Mouse (Mus musculus) spleen, adult 2 months (tissue): ENCODE data around the gene Vav2. TPM values are rescaled to one million over a fixed set of nuclear protein-coding genes. Genes with fewer than 3 reads are reported as not detected.

Experiments
- DNase-seq, 2 experiments: peaks; one replicate each; pipeline versions ENCODE4 v3.0.0 to v3.0.0-alpha.2; 2012 to 2021; ENCODE audit warnings: low spot score in 2 of 2, low read depth in 1 of 2
- H3K27ac ChIP-seq: fragments of 200-500 bp; 2 replicates; pipeline ENCODE4 v1.5.1; 2012; ENCODE audit warnings: low read length, inconsistent platforms; ENCODE audit not compliant: insufficient read depth
- H3K27me3 ChIP-seq: fragments of 200-500 bp; 2 replicates; pipeline ENCODE4 v1.6.1; 2012; ENCODE audit warnings: mild to moderate bottlenecking, moderate library complexity, low read length, inconsistent platforms; ENCODE audit not compliant: control insufficient read depth, insufficient read depth
- H3K36me3 ChIP-seq: fragments of 200-500 bp; 2 replicates; pipeline ENCODE4 v1.6.1; 2012; ENCODE audit warnings: mild to moderate bottlenecking, low read length, inconsistent platforms; ENCODE audit not compliant: control insufficient read depth, insufficient read depth
- H3K4me1 ChIP-seq: fragments of 200-500 bp; 2 replicates; pipeline ENCODE4 v1.6.1; 2011; ENCODE audit warnings: inconsistent platforms; ENCODE audit not compliant: control insufficient read depth, insufficient read depth, insufficient read length
- H3K4me3 ChIP-seq: fragments of 200-500 bp; 2 replicates; pipeline ENCODE4 v1.5.1; 2011; ENCODE audit warnings: mild to moderate bottlenecking, inconsistent platforms; ENCODE audit not compliant: insufficient read depth, insufficient read length; ENCODE audit errors: extremely low read depth
- CTCF ChIP-seq: fragments of 200-500 bp; IDR thresholded peaks from 2 replicates; pipeline ENCODE4 v1.5.1; 2011; ENCODE audit warnings: mild to moderate bottlenecking, inconsistent platforms; ENCODE audit not compliant: insufficient read depth, insufficient read length, insufficient replicate concordance; ENCODE audit errors: extremely low read depth
- POLR2A ChIP-seq: fragments of 200-500 bp; IDR thresholded peaks from 2 replicates; pipeline ENCODE4 v1.6.1; 2011; ENCODE audit warnings: low read depth, low read length, inconsistent platforms
- WGBS: fragments of 180-500 bp; shearing (Covaris S2); methylation state at CpG from one replicate; pipeline ENCODE4 v1.1.7; 2018; 5-methylcytosine and 5-hydroxymethylcytosine counted together
- polyA plus RNA-seq: library from polyadenylated mRNA; depleted of rRNA; stranded (reverse); fragments of >200 nt; gene quantifications from 2 replicates; pipeline ENCODE4 v1.2.3, GENCODE M21; 2012

Gene Vav2
- polyA plus RNA-seq, 1 experiment: 53.8 TPM

DNA sequence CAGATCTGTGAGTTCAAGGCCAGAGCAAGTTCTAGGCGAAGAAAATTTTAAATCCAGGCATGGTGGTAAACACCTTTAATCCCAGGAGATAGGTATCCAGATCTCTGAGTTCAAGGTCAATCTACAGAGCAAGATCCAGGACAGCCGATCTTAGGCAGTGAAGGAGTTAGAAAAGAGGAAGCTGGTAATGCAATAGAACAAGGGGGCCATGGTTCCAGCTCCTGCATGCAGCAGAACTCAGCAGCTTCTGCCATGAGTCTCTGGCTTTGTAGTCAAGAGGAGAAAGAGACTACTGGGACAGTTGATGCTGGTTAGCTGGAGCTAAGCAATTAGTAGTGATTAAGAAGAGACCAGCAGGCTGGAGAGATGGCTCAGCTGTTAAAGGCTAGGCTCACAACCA lies 25.3 kb downstream of the Vav2 start:
- no peak for DNase-seq
- Histone ChIP-seq H3K27me3 (no peaks in the 10 kb centered on the region), H3K27ac (no peak overlapping the region), H3K4me3 (no peak overlapping the region), H3K4me1 (peaks cover 35% of the 10 kb centered on the region; the same call in 1 of the 2 replicates), H3K36me3 (no peaks in the 10 kb centered on the region)
- WGBS: 53% methylated on average over 2 of the region's 2 CpGs
- TF ChIP-seq CTCF (no peak), POLR2A (no peak)

GRCm38 (mm10) chr2:27400083-27400482 lies 26.8 kb downstream of the Vav2 start:
- DNase-seq: no peak
- H3K4me3 ChIP-seq: no peak overlapping the region
- H3K27ac ChIP-seq: no peak overlapping the region
- WGBS: 80% methylated on average over 2 of the region's 2 CpGs
- TF ChIP-seq POLR2A (no peak), CTCF (no peak)
- peaks cover 27% of the 10 kb centered on the region; the same call in 1 of the 2 replicates for H3K4me1 ChIP-seq
- H3K36me3 ChIP-seq: no peaks in the 10 kb centered on the region
- H3K27me3 ChIP-seq: no peaks in the 10 kb centered on the region

GRCm38 (mm10) chr2:27396656-27397440 lies 30.0 kb downstream of the Vav2 start:
- Histone ChIP-seq H3K36me3 (no peaks in the 10 kb centered on the region), H3K27ac (no peak overlapping the region), H3K4me3 (no peak overlapping the region), H3K27me3 (no peaks in the 10 kb centered on the region), H3K4me1 (peaks cover 11% of the 10 kb centered on the region; the same call in 1 of the 2 replicates)
- DNase-seq: no peak
- WGBS: 94% methylated on average over 17 of the region's 17 CpGs
- no peak for TF ChIP-seq POLR2A
- no peak for TF ChIP-seq CTCF

DNA sequence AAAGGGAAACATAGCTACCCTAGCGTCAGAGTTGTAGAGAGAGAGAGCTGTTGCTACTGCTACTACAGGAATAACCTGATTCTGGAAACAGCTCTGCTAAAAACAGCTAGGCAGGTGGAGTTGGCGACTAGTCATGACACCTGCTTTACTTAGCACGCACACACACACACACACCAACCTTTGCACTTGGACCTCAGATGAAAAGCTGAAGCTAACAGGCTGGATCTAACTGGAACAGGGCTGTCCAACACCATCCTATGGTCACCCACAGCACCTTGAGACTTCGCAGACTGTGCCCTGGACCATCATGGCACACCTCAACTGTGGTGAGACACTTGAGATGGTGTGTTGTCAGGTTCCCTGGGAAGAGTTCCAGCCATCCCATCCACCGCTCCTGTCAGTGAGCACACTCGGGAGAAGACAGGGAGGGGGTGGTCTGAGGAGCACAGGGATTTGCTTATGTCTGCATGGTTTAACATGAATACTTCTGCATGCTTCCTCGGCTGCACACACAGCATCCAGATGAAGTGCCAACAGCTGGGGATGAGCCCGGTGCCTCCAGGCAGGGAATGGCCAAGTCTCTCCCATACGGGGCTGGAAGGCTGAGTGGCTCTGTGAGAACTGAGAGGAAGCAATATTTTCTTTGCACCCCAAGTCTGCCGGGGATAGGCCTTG lies 32.5 kb downstream of the Vav2 start:
- Histone ChIP-seq H3K36me3 (no peaks in the 10 kb centered on the region), H3K4me3 (no peak overlapping the region), H3K27me3 (no peaks in the 10 kb centered on the region), H3K27ac (no peak overlapping the region), H3K4me1 (peaks cover 5% of the 10 kb centered on the region; the same call in 1 of the 2 replicates)
- no peak for DNase-seq
- WGBS: 90% methylated on average over 10 of the region's 10 CpGs
- no peak for TF ChIP-seq POLR2A
- TF ChIP-seq CTCF: no peak

- 90% methylated on average over 5 of the region's 5 CpGs for WGBS
- DNase-seq: no peak
- TF ChIP-seq CTCF (no peak), POLR2A (no peak)
- Histone ChIP-seq H3K27ac (no peak overlapping the region), H3K27me3 (no peaks in the 10 kb centered on the region), H3K4me3 (no peak overlapping the region), H3K36me3 (no peaks in the 10 kb centered on the region), H3K4me1 (peaks cover 5% of the 10 kb centered on the region; the same call in 1 of the 2 replicates)
These were observed 34.6 kb downstream of the Vav2 start for GRCm38 (mm10) chr2:27392278-27392677.

DNA sequence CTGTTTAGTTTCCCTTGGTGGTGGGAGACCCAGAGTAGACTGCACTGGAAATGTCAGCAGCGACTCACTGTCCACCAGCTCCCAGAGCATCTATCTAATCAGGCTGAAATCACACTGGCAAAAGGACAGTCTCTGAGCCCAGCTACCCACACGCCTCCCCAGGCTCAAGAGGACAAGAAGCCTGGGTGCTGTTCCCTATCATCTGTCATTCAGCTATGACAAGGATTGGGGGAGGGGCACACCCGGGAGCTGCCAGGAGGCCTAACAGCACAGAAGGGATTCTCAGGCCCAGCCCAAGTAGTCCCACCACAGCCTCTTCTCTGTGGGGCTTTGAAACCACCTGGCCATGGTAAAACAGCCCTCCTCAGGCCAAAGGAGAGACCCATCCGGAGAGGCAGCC lies 36.1 kb downstream of the Vav2 start:
- DNase-seq: no peak
- Histone ChIP-seq H3K4me1 (peaks cover 5% of the 10 kb centered on the region; the same call in 1 of the 2 replicates), H3K27ac (no peak overlapping the region), H3K36me3 (0 out of 2 replicates have a peak, but pooled peaks cover 3% of the 10 kb centered on the region), H3K27me3 (no peaks in the 10 kb centered on the region), H3K4me3 (no peak overlapping the region)
- 83% methylated on average over 4 of the region's 4 CpGs for WGBS
- no peak for TF ChIP-seq CTCF
- no peak for TF ChIP-seq POLR2A

DNA sequence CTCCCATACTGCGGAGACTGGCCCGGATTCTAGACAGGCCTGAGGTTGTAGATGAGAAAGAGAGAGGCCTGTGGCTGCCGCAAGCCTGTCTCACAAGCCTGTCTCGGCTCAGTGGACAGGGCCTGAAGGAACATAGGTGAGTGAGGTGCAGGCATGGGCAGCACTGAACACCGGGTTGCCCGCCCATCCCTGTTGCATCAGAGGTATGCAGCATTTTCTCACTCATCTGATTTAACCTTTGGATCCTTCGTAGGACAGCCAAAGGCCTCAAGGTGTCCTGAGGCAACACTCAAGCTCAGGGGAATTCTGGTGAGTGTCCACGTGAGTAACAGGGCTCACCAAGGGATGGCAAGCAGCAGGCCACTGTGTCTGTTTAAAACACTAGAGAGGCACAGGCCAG lies 36.5 kb downstream of the Vav2 start:
- peaks cover 6% of the 10 kb centered on the region for H3K36me3 ChIP-seq
- no peaks in the 10 kb centered on the region for H3K27me3 ChIP-seq
- TF ChIP-seq CTCF (no peak), POLR2A (no peak)
- no peak for DNase-seq
- H3K4me3 ChIP-seq: no peak overlapping the region
- WGBS: 85% methylated on average over 8 of the region's 8 CpGs
- peaks cover 3% of the 10 kb centered on the region; the same call in 1 of the 2 replicates for H3K4me1 ChIP-seq
- H3K27ac ChIP-seq: no peak overlapping the region
